Mouse (Mus musculus) liver, embryonic 14.5 days (tissue): ENCODE results near the gene Arnt. TPM values are rescaled to one million over a fixed set of nuclear protein-coding genes. Genes with fewer than 3 reads are reported as not detected.

Experiments
- ATAC-seq: fragments of 200-750 bp; cut with Nextera tagmentation; 2 replicates; pipeline ENCODE4 v1.8.0; 2017; ENCODE audit warnings: moderate number of reproducible peaks, mild to moderate bottlenecking, moderate library complexity; ENCODE audit not compliant: insufficient read depth
- DNase-seq, 3 experiments: peaks; one replicate each; pipeline ENCODE4 v3.0.0-alpha.2; 2012 to 2013; ENCODE audit warnings: low read depth in 3 of 3, low spot score in 3 of 3
- H3K27ac ChIP-seq: fragments of 300-500 bp; sonication (generic); 2 replicates; pipeline ENCODE4 v1.5.1; 2014; ENCODE audit warnings: moderate library complexity, mild to moderate bottlenecking, control low read depth, inconsistent platforms
- H3K27me3 ChIP-seq: fragments of 300-500 bp; sonication (generic); 2 replicates; pipeline ENCODE4 v1.6.1; 2014; ENCODE audit warnings: mild to moderate bottlenecking, low read length, moderate library complexity; ENCODE audit not compliant: control insufficient read depth, insufficient read depth
- H3K36me3 ChIP-seq: fragments of 300-500 bp; sonication (generic); replicated peaks from 2 replicates; pipeline ENCODE4 v1.6.1; 2014; ENCODE audit warnings: low read depth; ENCODE audit not compliant: control insufficient read depth, insufficient read depth
- H3K4me1 ChIP-seq, 2 experiments: fragments of 200-500 bp in 1 of 2; fragments of 300-500 bp in 1 of 2; sonication (generic) in 1 of 2; replicated peaks; 2 replicates each; pipeline ENCODE4 v1.6.1; 2012 to 2014; ENCODE audit warnings: antibody characterized with exemption in 1 of 2, inconsistent platforms in 1 of 2, low read length in 1 of 2; ENCODE audit not compliant: control insufficient read depth in 2 of 2, insufficient read depth in 2 of 2
- H3K4me2 ChIP-seq: fragments of 300-500 bp; sonication (generic); 2 replicates; pipeline ENCODE4 v1.6.1; 2014; ENCODE audit warnings: low read depth, mild to moderate bottlenecking, control low read depth, moderate library complexity
- H3K4me3 ChIP-seq, 2 experiments: fragments of 200-500 bp in 1 of 2; fragments of 300-500 bp in 1 of 2; sonication (generic) in 1 of 2; 2 replicates each; pipeline ENCODE4 v1.5.1; 2012 to 2014; ENCODE audit warnings: low read depth in 2 of 2, low read length in 2 of 2, mild to moderate bottlenecking in 2 of 2, control low read depth in 1 of 2, inconsistent platforms in 1 of 2, moderate library complexity in 1 of 2; ENCODE audit not compliant: insufficient read depth in 1 of 2
- H3K9ac ChIP-seq: fragments of 300-500 bp; sonication (generic); replicated peaks from 2 replicates; pipeline ENCODE4 v1.6.1; 2014; ENCODE audit warnings: mild to moderate bottlenecking, control low read depth, moderate library complexity
- H3K9me3 ChIP-seq: fragments of 300-500 bp; sonication (generic); 2 replicates; pipeline ENCODE4 v1.6.1; 2016; ENCODE audit warnings: low read length, mixed read lengths; ENCODE audit not compliant: control insufficient read depth
- CTCF ChIP-seq: IDR thresholded peaks from 2 replicates; pipeline ENCODE4 v1.5.1; 2016; ENCODE audit warnings: antibody characterized with exemption, low read depth, control low read depth
- EP300 ChIP-seq: IDR thresholded peaks from 2 replicates; pipeline ENCODE4 v1.6.1; 2016; ENCODE audit warnings: antibody characterized with exemption, low read depth
- WGBS: fragments of 180-500 bp; shearing (Covaris S2); extraction: QIAGEN DNeasy Blood & Tissue Kit; methylation state at CpG from one replicate; pipeline ENCODE4 v1.1.7; 2014; ENCODE audit not compliant: insufficient replicate concordance; 5-methylcytosine and 5-hydroxymethylcytosine counted together
- polyA plus RNA-seq, 2 experiments: library from polyadenylated mRNA; depleted of rRNA in 1 of 2; stranded (reverse) in 1 of 2; unstranded in 1 of 2; fragments of >200 nt; fragmentation: Nextera tagmentation in 1 of 2; extraction: Ambion mirVana in 1 of 2; gene quantifications; 2 replicates each; pipeline versions ENCODE4 v1.2.1 to v1.2.3; 2012 to 2014

The Arnt gene
- polyA plus RNA-seq, 2 experiments = 10.2 to 11.3 TPM

GRCm38 (mm10) chr3:95442406-95443117, 8.4 kb downstream of the Arnt start:
- DNase-seq = no peak
- Histone ChIP-seq H3K4me1 (no peaks in the 10 kb centered on the region; a peak in 1 of 4 replicates), H3K4me3 (no peak overlapping the region), H3K4me2 (no peak overlapping the region), H3K9me3 (no peaks in the 10 kb centered on the region), H3K27me3 (no peaks in the 10 kb centered on the region), H3K27ac (no peak overlapping the region), H3K36me3 (peaks cover 6% of the 10 kb centered on the region; the same call in 1 of the 2 replicates), H3K9ac (no peak overlapping the region)
- 88% methylated on average over 5 of the region's 5 CpGs for WGBS
- no peak for TF ChIP-seq EP300
- no peak for TF ChIP-seq CTCF
- ATAC-seq = no peak

DNA sequence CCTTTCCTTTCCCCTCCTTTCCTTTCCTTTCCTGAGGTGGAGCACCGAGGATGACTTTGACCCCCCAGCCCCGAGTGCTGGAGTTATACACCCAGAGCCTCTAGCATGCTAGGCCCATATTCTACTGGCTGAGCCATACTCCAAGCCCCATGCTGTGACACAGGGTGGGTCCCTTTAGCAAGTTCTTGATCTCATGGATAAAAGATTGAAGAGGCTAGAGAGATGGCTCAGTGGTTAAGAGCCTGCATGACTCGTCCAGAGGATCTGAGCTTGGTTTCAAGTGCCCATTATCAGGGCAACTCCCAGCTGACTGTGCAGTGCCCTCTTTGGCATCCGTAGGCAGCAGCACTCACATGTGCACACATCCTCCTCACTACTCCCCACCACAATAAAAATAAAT, 11.1 kb downstream of the Arnt start:
- no peaks in the 10 kb centered on the region for H3K27me3 ChIP-seq
- ATAC-seq = no peak
- 63% methylated on average over 4 of the region's 4 CpGs for WGBS
- no peak for TF ChIP-seq EP300
- TF ChIP-seq CTCF = no peak
- H3K4me3 ChIP-seq = no peak overlapping the region
- no peaks in the 10 kb centered on the region for H3K9me3 ChIP-seq
- peaks cover 7% of the 10 kb centered on the region; the same call in 1 of the 2 replicates for H3K36me3 ChIP-seq
- no peak overlapping the region for H3K27ac ChIP-seq
- no peak overlapping the region for H3K4me2 ChIP-seq
- no peak for DNase-seq
- no peaks in the 10 kb centered on the region for H3K4me1 ChIP-seq
- no peak overlapping the region for H3K9ac ChIP-seq

DNA sequence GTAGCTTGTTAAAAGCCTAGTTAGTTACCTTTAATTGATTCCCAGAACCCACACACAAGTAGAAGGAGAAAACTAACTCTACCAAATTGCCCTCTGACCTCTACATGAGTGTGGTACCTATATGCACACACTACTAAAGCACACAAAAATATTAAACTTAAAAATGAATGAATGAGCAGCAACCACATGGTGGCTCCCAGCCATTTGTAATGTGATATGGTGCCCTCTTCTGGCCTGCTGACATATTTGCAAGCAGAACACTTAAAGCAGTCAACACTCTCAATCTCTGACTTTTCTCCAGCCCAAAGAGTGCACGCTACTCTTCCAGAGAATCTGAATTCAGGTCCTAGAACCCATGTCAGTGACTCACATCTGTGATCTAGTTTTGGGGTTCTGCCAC, 16.2 kb downstream of the Arnt start:
- no peak overlapping the region for H3K4me2 ChIP-seq
- TF ChIP-seq EP300 (no peak), CTCF (peak; percentile 87)
- ATAC-seq (peak; percentile 52), DNase-seq (peak in 2 of 3 experiments; percentile 22 to 49)
- H3K4me1 ChIP-seq = no peaks in the 10 kb centered on the region
- H3K27ac ChIP-seq = no peak overlapping the region
- H3K9ac ChIP-seq = no peak overlapping the region
- no peaks in the 10 kb centered on the region for H3K27me3 ChIP-seq
- peaks cover 15% of the 10 kb centered on the region for H3K36me3 ChIP-seq
- no peaks in the 10 kb centered on the region for H3K9me3 ChIP-seq
- no peak overlapping the region for H3K4me3 ChIP-seq
- WGBS = 35% methylated on average over 1 of the region's 1 CpGs

DNA sequence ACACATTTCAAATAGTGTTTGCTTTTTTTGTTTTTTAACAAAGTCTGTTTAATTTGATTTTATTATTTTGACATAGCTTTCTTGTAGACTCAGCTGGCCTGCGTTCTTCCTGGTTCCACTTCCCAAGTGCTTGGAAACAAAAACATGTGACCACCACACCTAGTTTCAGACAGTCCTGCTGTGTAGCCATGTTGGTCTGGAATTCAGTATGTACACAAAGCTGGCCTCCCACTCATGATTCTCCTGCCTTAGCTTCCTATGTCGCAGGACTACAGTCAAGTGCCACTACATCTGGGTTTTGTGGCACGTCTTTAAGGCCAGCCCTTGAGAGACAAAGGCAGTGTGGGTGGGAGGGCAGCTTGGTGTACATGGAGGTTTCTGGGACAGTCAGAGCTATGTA, 16.7 kb downstream of the Arnt start:
- H3K4me1 ChIP-seq = no peaks in the 10 kb centered on the region
- no peak for DNase-seq
- 95% methylated on average over 3 of the region's 3 CpGs for WGBS
- H3K9me3 ChIP-seq = no peaks in the 10 kb centered on the region
- no peak overlapping the region for H3K9ac ChIP-seq
- H3K4me2 ChIP-seq = no peak overlapping the region
- ATAC-seq = no peak
- TF ChIP-seq CTCF = no peak
- no peak for TF ChIP-seq EP300
- H3K4me3 ChIP-seq = no peak overlapping the region
- no peak overlapping the region for H3K27ac ChIP-seq
- H3K27me3 ChIP-seq = no peaks in the 10 kb centered on the region
- peaks cover 15% of the 10 kb centered on the region for H3K36me3 ChIP-seq

DNA sequence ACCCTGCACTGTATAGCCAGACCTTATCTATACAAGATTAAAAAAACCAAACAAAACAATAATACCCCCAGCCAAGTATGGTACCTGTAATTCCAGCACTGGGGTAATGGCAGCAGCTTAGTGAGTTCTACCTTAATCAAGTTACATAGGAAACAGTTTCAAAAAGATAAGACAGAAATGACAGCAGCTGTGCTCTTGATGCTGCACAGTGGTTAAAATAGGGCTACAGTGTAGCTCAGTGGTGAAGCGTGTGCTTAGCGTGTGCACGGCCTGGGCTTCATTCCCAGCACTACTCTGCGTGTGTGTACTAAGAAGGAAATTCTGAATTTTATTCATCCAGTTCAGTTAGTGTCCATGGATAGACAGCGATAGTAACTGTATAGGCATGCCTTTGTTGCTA, 22.2 kb downstream of the Arnt start:
- H3K36me3 ChIP-seq = peaks cover 4% of the 10 kb centered on the region
- H3K4me1 ChIP-seq = peaks cover 0 to 5% of the 10 kb centered on the region in 2 experiments; a peak in 1 of 4 replicates
- no peak for TF ChIP-seq CTCF
- TF ChIP-seq EP300 = no peak

More for the DNA sequence above, 22.2 kb downstream of the Arnt start:
- H3K4me2 ChIP-seq = no peak overlapping the region
- H3K9me3 ChIP-seq = no peaks in the 10 kb centered on the region
- ATAC-seq (no peak), DNase-seq (no peak)
- 74% methylated on average over 5 of the region's 5 CpGs for WGBS
- H3K27ac ChIP-seq = no peak overlapping the region
- H3K27me3 ChIP-seq = no peaks in the 10 kb centered on the region
- no peak overlapping the region for H3K4me3 ChIP-seq
- no peak overlapping the region for H3K9ac ChIP-seq
